Comparison of ENCODE assay signal across 8 mouse cellular contexts in genomic region chr14:14703346-14703871, GRCm38 (mm10). TPM values are rescaled to one million over a fixed set of nuclear protein-coding genes. Genes with fewer than 3 reads are reported as not detected.
DNase-seq lines count a peak whose midpoint lies in the region; ATAC-seq lines count a peak whose summit lies in the region.

No protein-coding gene starts in this region.

- peak overlapping the region; percentile 91 for H3K27ac ChIP-seq in heart, embryonic 11.5 days (ENCODE audit: low read depth, low read length)
- H3K27ac ChIP-seq in kidney, embryonic 14.5 days (ENCODE audit: low read depth, low read length) = peak overlapping the region; percentile 93
- peak overlapping the region; percentile 84 for H3K27ac ChIP-seq in liver, embryonic 12.5 days

- no peaks in the 10 kb centered on the region for H3K27me3 ChIP-seq in heart, embryonic 11.5 days (ENCODE audit: control insufficient read depth, insufficient read depth, low read length)
- H3K27me3 ChIP-seq in kidney, embryonic 14.5 days (ENCODE audit: control insufficient read depth, insufficient read depth, low read length) = no peaks in the 10 kb centered on the region
- H3K27me3 ChIP-seq in liver, embryonic 12.5 days (replicated peaks) = no peaks in the 10 kb centered on the region

- no peaks in the 10 kb centered on the region for H3K9me3 ChIP-seq in heart, embryonic 11.5 days (replicated peaks; ENCODE audit: control insufficient read depth, low read length)
- H3K9me3 ChIP-seq in kidney, embryonic 14.5 days (ENCODE audit: control insufficient read depth, low read length) = no peaks in the 10 kb centered on the region
- no peaks in the 10 kb centered on the region for H3K9me3 ChIP-seq in liver, embryonic 12.5 days (replicated peaks)

- H3K4me3 ChIP-seq in heart, embryonic 11.5 days (ENCODE audit: low read depth, low read length) = peak overlapping the region; percentile 82
- H3K4me3 ChIP-seq in kidney, embryonic 14.5 days (ENCODE audit: low read length) = peak overlapping the region; percentile 85
- peak overlapping the region; percentile 77 for H3K4me3 ChIP-seq in liver, embryonic 12.5 days

- peak; percentile 56 for ATAC-seq in heart, embryonic 11.5 days (replicated peaks; ENCODE audit: insufficient number of reproducible peaks, low FRiP score, low TSS enrichment)
- peak; percentile 53 for ATAC-seq in kidney, embryonic 14.5 days (ENCODE audit: low FRiP score, low TSS enrichment)
- peak; percentile 54 for ATAC-seq in liver, embryonic 12.5 days
- 0 out of 2 replicates have a peak, but pooled peaks have one; percentile 9 for ATAC-seq in monocyte, adult 5-6 weeks (replicated peaks; ENCODE audit: insufficient number of reproducible peaks, low FRiP score, low TSS enrichment, poor library complexity, severe bottlenecking)

- under 1% methylated on average over 43 of the region's 60 CpGs for WGBS in heart, embryonic 11.5 days (ENCODE audit: insufficient replicate concordance)
- under 1% methylated on average over 51 of the region's 60 CpGs for WGBS in kidney, embryonic 14.5 days
- under 1% methylated on average over 60 of the region's 60 CpGs for WGBS in liver, embryonic 12.5 days (ENCODE audit: insufficient replicate concordance)

- H3K36me3 ChIP-seq in heart, embryonic 11.5 days (ENCODE audit: control insufficient read depth, insufficient read depth, low read length) = no peaks in the 10 kb centered on the region
- no peaks in the 10 kb centered on the region for H3K36me3 ChIP-seq in kidney, embryonic 14.5 days (ENCODE audit: control insufficient read depth, insufficient read depth, low read length)
- no peaks in the 10 kb centered on the region for H3K36me3 ChIP-seq in liver, embryonic 12.5 days

- H3K4me1 ChIP-seq in heart, embryonic 11.5 days (ENCODE audit: control insufficient read depth, insufficient read depth, low read length) = peaks cover 6% of the 10 kb centered on the region; the same call in 1 of the 2 replicates
- H3K4me1 ChIP-seq in kidney, embryonic 14.5 days (ENCODE audit: control insufficient read depth, insufficient read depth, low read length) = 0 out of 2 replicates have a peak, but pooled peaks cover 12% of the 10 kb centered on the region
- H3K4me1 ChIP-seq in liver, embryonic 12.5 days = peaks cover 24% of the 10 kb centered on the region

- peak overlapping the region; percentile 64 for H3K4me2 ChIP-seq in heart, embryonic 11.5 days
- peak overlapping the region; percentile 51 for H3K4me2 ChIP-seq in kidney, embryonic 14.5 days (replicated peaks; ENCODE audit: low read depth, low read length)
- H3K4me2 ChIP-seq in liver, embryonic 12.5 days = peak overlapping the region; percentile 96

- DNase-seq in A20 (ENCODE audit: low read depth, low spot score) (peak; percentile 73), R1 (ENCODE audit: low read depth, low spot score) (peak; percentile 66)
- peak; percentile 67 for DNase-seq in embryo, embryonic 9.5 days (ENCODE audit: extremely low spot score)
- peak; percentile 11 for DNase-seq in urinary bladder, postnatal 10 days (ENCODE audit: low spot score)

- H3K9ac ChIP-seq in heart, embryonic 11.5 days (ENCODE audit: low read depth, low read length) = peak overlapping the region; percentile 98
- H3K9ac ChIP-seq in kidney, embryonic 14.5 days (ENCODE audit: low read depth, low read length) = peak overlapping the region; percentile 96
- peak overlapping the region; percentile 90 for H3K9ac ChIP-seq in liver, embryonic 12.5 days

RNA-seq across cellular contexts. Expression of gene Slc4a7, which starts 1.3 kb away (rescaled TPM):
- 14.0 and 14.1 TPM in 2 replicates for polyA plus RNA-seq in heart, embryonic 11.5 days (2014; fragmentation: Nextera tagmentation; extraction: Ambion mirVana)
- 16.7 and 22.6 TPM in 2 replicates for polyA plus RNA-seq in kidney, embryonic 14.5 days (2014; fragmentation: Nextera tagmentation; extraction: Ambion mirVana)
- 6.3 and 7.3 TPM in 2 replicates for polyA plus RNA-seq in liver, embryonic 12.5 days (2016; fragmentation: Nextera tagmentation; extraction: Ambion mirVana)
- 64.2 to 74.6 TPM (median 71.8 TPM) in 3 replicates for total RNA-seq in monocyte, adult 5-6 weeks (2017)

Comparison
In these comparisons a context has a peak if more than half of its experiments do, and no peak if none do; other contexts are left out.
1. Peak in every context shown above with its lines: DNase-seq, ATAC-seq, H3K4me3 ChIP-seq and H3K27ac ChIP-seq.
2. DNase-seq: peak in every context shown above with its lines; median percentile 73 in A20; 67 in embryo, embryonic 9.5 days; 66 in R1; 11 in urinary bladder, postnatal 10 days.